Mouse (Mus musculus): ENCODE results near the gene Tti1. TPM values are rescaled to one million over a fixed set of nuclear protein-coding genes. Genes with fewer than 3 reads are reported as not detected.

Tti1 gene
- total and polyA plus RNA-seq, 3 experiments = 19.3 to 26.5 TPM; not detected in 1

- Histone ChIP-seq H3K4me3 (ENCODE audit: control insufficient read depth in 1 of 2, insufficient read depth in 1 of 2, low read depth in 2 of 2, low read length in 2 of 2) (no peak overlapping the region), H3K36me3 (ENCODE audit: control insufficient read depth in 1 of 2, insufficient read depth in 2 of 2, low read length in 2 of 2) (peaks cover 12 to 17% of the 10 kb centered on the region in 2 experiments), H3K9me3 (replicated peaks; ENCODE audit: insufficient read depth, low read length) (no peaks in the 10 kb centered on the region), H3K9ac (ENCODE audit: control insufficient read depth, low read depth, low read length, poor library complexity, severe bottlenecking) (no peak overlapping the region), H3K27ac (ENCODE audit: control insufficient read depth, low read depth, low read length) (no peak overlapping the region), H3K79me2 (ENCODE audit: control insufficient read depth, insufficient read depth, low read length, poor library complexity) (peaks cover 15% of the 10 kb centered on the region), H3K27me3 (ENCODE audit: control insufficient read depth in 1 of 2, insufficient read depth in 2 of 2, low read length in 2 of 2) (no peaks in the 10 kb centered on the region), H3K4me1 (ENCODE audit: control insufficient read depth in 1 of 2, insufficient read depth in 2 of 2, low read length in 2 of 2) (peaks cover under 1 to 15% of the 10 kb centered on the region in 2 experiments; a peak in 2 of 4 replicates)
- TF ChIP-seq SMC3 (IDR thresholded peaks at IDR 0.05; ENCODE audit: low read depth, low read length) (no peak), RAD21 (IDR thresholded peaks at IDR 0.05; ENCODE audit: low read depth, low read length) (no peak), UBTF (IDR thresholded peaks at IDR 0.05; ENCODE audit: borderline replicate concordance, insufficient read depth, low read depth, low read length) (no peak), POLR2AphosphoS5 (IDR thresholded peaks at IDR 0.05; ENCODE audit: borderline replicate concordance, low read depth, low read length) (no peak), SIN3A (IDR thresholded peaks at IDR 0.05; ENCODE audit: low read length) (no peak), CHD1 (IDR thresholded peaks at IDR 0.05; ENCODE audit: low read depth, low read length) (no peak), MYB (IDR thresholded peaks at IDR 0.05; ENCODE audit: low read depth, low read length) (no peak), POLR2AphosphoS2 (IDR thresholded peaks at IDR 0.05; ENCODE audit: low read length) (no peak), EP300 (IDR thresholded peaks at IDR 0.05; ENCODE audit: low read depth in 1 of 2, low read length in 2 of 2) (no peak)
- no peak for DNase-seq (ENCODE audit: low read depth, low spot score)
Measured at GRCm38 (mm10) chr2:158037571-158037970, 9.3 kb upstream of the Tti1 start.

GRCm38 (mm10) chr2:158036953-158037352 lies 8.7 kb upstream of the Tti1 start:
- H3K9ac ChIP-seq (ENCODE audit: control insufficient read depth, low read depth, low read length, poor library complexity, severe bottlenecking) = no peak overlapping the region
- H3K27me3 ChIP-seq (ENCODE audit: control insufficient read depth in 1 of 2, insufficient read depth in 2 of 2, low read length in 2 of 2) = no peaks in the 10 kb centered on the region
- peaks cover 21% of the 10 kb centered on the region for H3K79me2 ChIP-seq (ENCODE audit: control insufficient read depth, insufficient read depth, low read length, poor library complexity)
- H3K4me3 ChIP-seq (ENCODE audit: control insufficient read depth in 1 of 2, insufficient read depth in 1 of 2, low read depth in 2 of 2, low read length in 2 of 2) = no peak overlapping the region
- no peak overlapping the region for H3K27ac ChIP-seq (ENCODE audit: control insufficient read depth, low read depth, low read length)
- DNase-seq (ENCODE audit: low read depth, low spot score) = peak; percentile 34
- H3K4me1 ChIP-seq (ENCODE audit: control insufficient read depth in 1 of 2, insufficient read depth in 2 of 2, low read length in 2 of 2) = peaks cover 5 to 16% of the 10 kb centered on the region in 2 experiments; a peak in 2 of 4 replicates
- no peaks in the 10 kb centered on the region for H3K9me3 ChIP-seq (replicated peaks; ENCODE audit: insufficient read depth, low read length)
- peaks cover 15 to 16% of the 10 kb centered on the region in 2 experiments for H3K36me3 ChIP-seq (ENCODE audit: control insufficient read depth in 1 of 2, insufficient read depth in 2 of 2, low read length in 2 of 2)
- TF ChIP-seq USF2 (IDR thresholded peaks at IDR 0.05; ENCODE audit: borderline replicate concordance in 1 of 2, insufficient read depth in 1 of 2, low read depth in 1 of 2, low read length in 2 of 2) (no peak), TCF12 (IDR thresholded peaks at IDR 0.05; ENCODE audit: low read depth, low read length) (peak; percentile 31; the same call in 1 of the 2 replicates), BHLHE40 (IDR thresholded peaks at IDR 0.05; ENCODE audit: borderline replicate concordance, low read depth, low read length) (peak; percentile 92), GATA1 (IDR thresholded peaks at IDR 0.05; ENCODE audit: low read depth, low read length) (peak; percentile 41), ETS1 (IDR thresholded peaks at IDR 0.05; ENCODE audit: low read depth, low read length) (peak; percentile 54), MAX (IDR thresholded peaks at IDR 0.05; ENCODE audit: low read length) (no peak), RAD21 (IDR thresholded peaks at IDR 0.05; ENCODE audit: low read depth, low read length) (no peak), NRF1 (IDR thresholded peaks at IDR 0.05; ENCODE audit: insufficient read depth, low read depth, low read length, poor library complexity, severe bottlenecking) (no peak), MYC (IDR thresholded peaks at IDR 0.05; ENCODE audit: low read depth, low read length) (no peak), TBP (IDR thresholded peaks at IDR 0.05; ENCODE audit: low read depth, low read length) (no peak), CTCF (IDR thresholded peaks at IDR 0.05 in 2 of 3, conservative IDR thresholded peaks at IDR 0.05 in 1 of 3; ENCODE audit: control insufficient read depth in 1 of 3, insufficient read depth in 1 of 3, low read depth in 2 of 3, low read length in 3 of 3, poor library complexity in 1 of 3, severe bottlenecking in 1 of 3) (no peak), MAFK (IDR thresholded peaks at IDR 0.05; ENCODE audit: borderline replicate concordance, low read depth, low read length) (no peak), KAT2A (conservative IDR thresholded peaks at IDR 0.05; ENCODE audit: low read depth, low read length) (no peak), UBTF (IDR thresholded peaks at IDR 0.05; ENCODE audit: borderline replicate concordance, insufficient read depth, low read depth, low read length) (no peak), TAL1 (IDR thresholded peaks at IDR 0.05; ENCODE audit: low read length) (no peak), MEF2A (IDR thresholded peaks at IDR 0.05; ENCODE audit: extremely low read depth, insufficient replicate concordance, low read depth, low read length, poor library complexity, severe bottlenecking) (no peak), ZC3H11A (IDR thresholded peaks at IDR 0.05; ENCODE audit: low read depth, low read length) (no peak), MYB (IDR thresholded peaks at IDR 0.05; ENCODE audit: low read depth, low read length) (no peak), NELFE (IDR thresholded peaks at IDR 0.05; ENCODE audit: low read depth, low read length) (no peak), ZMIZ1 (IDR thresholded peaks at IDR 0.05; ENCODE audit: low read depth, low read length) (no peak), MAZ (IDR thresholded peaks at IDR 0.05; ENCODE audit: low read depth, low read length) (no peak), SMC3 (IDR thresholded peaks at IDR 0.05; ENCODE audit: low read depth, low read length) (no peak), ZKSCAN1 (IDR thresholded peaks at IDR 0.05; ENCODE audit: low read depth, low read length) (no peak), POLR2AphosphoS2 (IDR thresholded peaks at IDR 0.05; ENCODE audit: low read length) (no peak), E2F4 (IDR thresholded peaks at IDR 0.05; ENCODE audit: borderline replicate concordance, low read depth, low read length) (no peak), GABPA (IDR thresholded peaks at IDR 0.05; ENCODE audit: low read depth, low read length) (no peak)

All from MEL (cell line).